Mouse (Mus musculus): ENCODE data around the gene Gm13290.
"Not testable (repeated sequence)": the region's sequence is repeated elsewhere in the genome, so short reads cannot be mapped to it uniquely, and the experiment has no call there.

The Gm13290 gene

DNA sequence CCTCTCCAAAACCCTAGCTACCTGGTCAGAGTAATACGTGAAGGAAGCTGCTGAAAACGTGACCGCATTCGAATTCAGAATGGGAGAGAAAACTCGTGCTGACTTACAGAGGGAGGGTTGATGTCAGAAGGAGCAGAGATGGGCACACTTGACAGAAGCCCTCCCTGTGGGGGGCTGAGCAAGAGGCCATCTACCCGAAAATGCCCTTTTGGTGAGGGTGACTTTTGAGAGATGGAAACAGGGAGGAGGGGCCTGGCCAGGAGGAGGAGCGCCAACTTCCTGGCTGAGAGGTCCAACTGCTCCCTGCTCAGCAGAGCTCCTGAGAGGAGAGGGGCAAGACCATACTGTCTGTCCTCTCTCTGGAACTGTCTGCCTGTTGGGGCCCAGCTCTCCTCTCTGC lies 8.2 kb downstream of the Gm13290 start, which contains the start of gene Ifnz:
Gene Ifnz, plus strand, starts transcription at position 301 of the 400 bp plus-strand sequence.
- DNase-seq (ENCODE audit: low read depth, low spot score): not testable (repeated sequence)

DNA sequence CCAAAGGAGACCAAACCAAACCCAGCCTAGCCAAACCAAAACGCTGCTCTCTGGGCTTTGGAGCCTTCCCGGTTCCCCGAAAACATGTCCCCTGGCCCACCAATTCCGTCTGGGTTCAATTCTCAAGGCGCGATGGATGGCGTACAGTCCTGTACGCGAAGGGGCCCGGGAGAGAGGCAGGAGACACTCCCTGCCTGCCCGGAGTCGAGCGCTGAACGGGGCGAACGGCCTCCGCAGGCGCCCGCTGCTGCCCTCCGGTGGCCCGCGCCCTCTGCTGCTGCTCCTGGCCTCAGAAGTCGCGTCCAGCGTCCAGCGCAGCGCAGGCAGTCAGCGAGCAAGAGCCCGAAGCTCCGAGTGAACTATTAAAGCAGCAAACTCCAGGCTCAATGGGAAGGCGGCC lies 8.7 kb downstream of the Gm13290 start:
- DNase-seq (ENCODE audit: low read depth, low spot score): not testable (repeated sequence)

DNA sequence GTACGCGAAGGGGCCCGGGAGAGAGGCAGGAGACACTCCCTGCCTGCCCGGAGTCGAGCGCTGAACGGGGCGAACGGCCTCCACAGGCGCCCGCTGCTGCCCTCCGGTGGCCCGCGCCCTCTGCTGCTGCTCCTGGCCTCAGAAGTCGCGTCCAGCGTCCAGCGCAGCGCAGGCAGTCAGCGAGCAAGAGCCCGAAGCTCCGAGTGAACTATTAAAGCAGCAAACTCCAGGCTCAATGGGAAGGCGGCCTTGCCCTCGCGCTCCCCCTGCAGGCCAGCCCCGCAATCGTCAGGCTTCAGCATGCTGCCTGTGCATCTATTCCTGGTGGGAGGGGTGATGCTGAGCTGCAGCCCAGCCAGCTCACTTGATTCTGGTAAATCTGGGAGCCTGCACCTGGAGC lies 11.8 kb downstream of the Gm13290 start, which contains the start of gene Gm13276:
Gene Gm13276, plus strand, starts transcription at position 301 of the 400 bp plus-strand sequence.
- not testable (repeated sequence) for DNase-seq (ENCODE audit: low read depth, low spot score)

DNA sequence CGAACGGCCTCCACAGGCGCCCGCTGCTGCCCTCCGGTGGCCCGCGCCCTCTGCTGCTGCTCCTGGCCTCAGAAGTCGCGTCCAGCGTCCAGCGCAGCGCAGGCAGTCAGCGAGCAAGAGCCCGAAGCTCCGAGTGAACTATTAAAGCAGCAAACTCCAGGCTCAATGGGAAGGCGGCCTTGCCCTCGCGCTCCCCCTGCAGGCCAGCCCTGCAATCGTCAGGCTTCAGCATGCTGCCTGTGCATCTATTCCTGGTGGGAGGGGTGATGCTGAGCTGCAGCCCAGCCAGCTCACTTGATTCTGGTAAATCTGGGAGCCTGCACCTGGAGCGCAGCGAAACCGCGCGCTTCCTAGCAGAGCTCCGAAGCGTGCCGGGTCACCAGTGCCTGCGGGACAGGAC lies 14.8 kb downstream of the Gm13290 start, which contains the start of gene Gm13277:
Gene Gm13277, plus strand, starts transcription at position 231 of the 400 bp plus-strand sequence.
- not testable (repeated sequence) for DNase-seq (ENCODE audit: low read depth, low spot score)

DNA sequence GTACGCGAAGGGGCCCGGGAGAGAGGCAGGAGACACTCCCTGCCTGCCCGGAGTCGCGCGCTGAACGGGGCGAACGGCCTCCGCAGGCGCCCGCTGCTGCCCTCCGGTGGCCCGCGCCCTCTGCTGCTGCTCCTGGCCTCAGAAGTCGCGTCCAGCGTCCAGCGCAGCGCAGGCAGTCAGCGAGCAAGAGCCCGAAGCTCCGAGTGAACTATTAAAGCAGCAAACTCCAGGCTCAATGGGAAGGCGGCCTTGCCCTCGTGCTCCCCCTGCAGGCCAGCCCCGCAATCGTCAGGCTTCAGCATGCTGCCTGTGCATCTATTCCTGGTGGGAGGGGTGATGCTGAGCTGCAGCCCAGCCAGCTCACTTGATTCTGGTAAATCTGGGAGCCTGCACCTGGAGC lies 17.6 kb downstream of the Gm13290 start, which contains the start of gene Gm13278:
Gene Gm13278, plus strand, starts transcription at position 301 of the 400 bp plus-strand sequence.
- not testable (repeated sequence) for DNase-seq (ENCODE audit: low read depth, low spot score)

DNA sequence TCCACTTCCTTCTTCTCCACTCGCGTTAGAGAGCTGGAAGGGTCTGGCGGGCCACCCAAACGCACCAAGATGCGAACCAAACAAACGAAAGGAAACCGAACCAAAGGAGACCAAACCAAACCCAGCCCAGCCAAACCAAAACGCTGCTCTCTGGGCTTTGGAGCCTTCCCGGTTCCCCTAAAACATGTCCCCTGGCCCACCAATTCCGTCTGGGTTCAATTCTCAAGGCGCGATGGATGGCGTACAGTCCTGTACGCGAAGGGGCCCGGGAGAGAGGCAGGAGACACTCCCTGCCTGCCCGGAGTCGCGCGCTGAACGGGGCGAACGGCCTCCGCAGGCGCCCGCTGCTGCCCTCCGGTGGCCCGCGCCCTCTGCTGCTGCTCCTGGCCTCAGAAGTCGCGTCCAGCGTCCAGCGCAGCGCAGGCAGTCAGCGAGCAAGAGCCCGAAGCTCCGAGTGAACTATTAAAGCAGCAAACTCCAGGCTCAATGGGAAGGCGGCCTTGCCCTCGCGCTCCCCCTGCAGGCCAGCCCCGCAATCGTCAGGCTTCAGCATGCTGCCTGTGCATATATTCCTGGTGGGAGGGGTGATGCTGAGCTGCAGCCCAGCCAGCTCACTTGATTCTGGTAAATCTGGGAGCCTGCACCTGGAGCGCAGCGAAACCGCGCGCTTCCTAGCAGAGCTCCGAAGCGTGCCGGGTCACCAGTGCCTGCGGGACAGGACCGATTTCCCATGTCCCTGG lies 20.5 kb downstream of the Gm13290 start, which contains the start of gene Gm13275:
Gene Gm13275, plus strand, starts transcription at position 552 of the 740 bp plus-strand sequence.
- DNase-seq (ENCODE audit: low read depth, low spot score): not testable (repeated sequence)

DNA sequence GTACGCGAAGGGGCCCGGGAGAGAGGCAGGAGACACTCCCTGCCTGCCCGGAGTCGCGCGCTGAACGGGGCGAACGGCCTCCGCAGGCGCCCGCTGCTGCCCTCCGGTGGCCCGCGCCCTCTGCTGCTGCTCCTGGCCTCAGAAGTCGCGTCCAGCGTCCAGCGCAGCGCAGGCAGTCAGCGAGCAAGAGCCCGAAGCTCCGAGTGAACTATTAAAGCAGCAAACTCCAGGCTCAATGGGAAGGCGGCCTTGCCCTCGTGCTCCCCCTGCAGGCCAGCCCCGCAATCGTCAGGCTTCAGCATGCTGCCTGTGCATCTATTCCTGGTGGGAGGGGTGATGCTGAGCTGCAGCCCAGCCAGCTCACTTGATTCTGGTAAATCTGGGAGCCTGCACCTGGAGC lies 23.5 kb downstream of the Gm13290 start, which contains the start of gene Gm13279:
Gene Gm13279, plus strand, starts transcription at position 301 of the 400 bp plus-strand sequence.
- DNase-seq (ENCODE audit: low read depth, low spot score): not testable (repeated sequence)

- DNase-seq (ENCODE audit: low read depth, low spot score): not testable (repeated sequence)
These were observed 25.7 kb downstream of the Gm13290 start, which contains the start of gene Gm13285 for GRCm38 (mm10) chr4:88799365-88799764. Gm13285 (plus strand) TSS chr4:88799665.

DNA sequence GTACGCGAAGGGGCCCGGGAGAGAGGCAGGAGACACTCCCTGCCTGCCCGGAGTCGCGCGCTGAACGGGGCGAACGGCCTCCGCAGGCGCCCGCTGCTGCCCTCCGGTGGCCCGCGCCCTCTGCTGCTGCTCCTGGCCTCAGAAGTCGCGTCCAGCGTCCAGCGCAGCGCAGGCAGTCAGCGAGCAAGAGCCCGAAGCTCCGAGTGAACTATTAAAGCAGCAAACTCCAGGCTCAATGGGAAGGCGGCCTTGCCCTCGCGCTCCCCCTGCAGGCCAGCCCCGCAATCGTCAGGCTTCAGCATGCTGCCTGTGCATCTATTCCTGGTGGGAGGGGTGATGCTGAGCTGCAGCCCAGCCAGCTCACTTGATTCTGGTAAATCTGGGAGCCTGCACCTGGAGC lies 29.3 kb downstream of the Gm13290 start, which contains the start of gene Gm13287:
Gene Gm13287, plus strand, starts transcription at position 301 of the 400 bp plus-strand sequence.
- not testable (repeated sequence) for DNase-seq (ENCODE audit: low read depth, low spot score)

- DNase-seq (ENCODE audit: low read depth, low spot score): not testable (repeated sequence)
These were observed 31.6 kb downstream of the Gm13290 start, which contains the start of gene Gm13288 for GRCm38 (mm10) chr4:88805231-88805630. Gm13288 (plus strand) TSS chr4:88805531.

- not testable (repeated sequence) for DNase-seq (ENCODE audit: low read depth, low spot score)
These were observed 32.1 kb downstream of the Gm13290 start for GRCm38 (mm10) chr4:88805761-88806160.

DNA sequence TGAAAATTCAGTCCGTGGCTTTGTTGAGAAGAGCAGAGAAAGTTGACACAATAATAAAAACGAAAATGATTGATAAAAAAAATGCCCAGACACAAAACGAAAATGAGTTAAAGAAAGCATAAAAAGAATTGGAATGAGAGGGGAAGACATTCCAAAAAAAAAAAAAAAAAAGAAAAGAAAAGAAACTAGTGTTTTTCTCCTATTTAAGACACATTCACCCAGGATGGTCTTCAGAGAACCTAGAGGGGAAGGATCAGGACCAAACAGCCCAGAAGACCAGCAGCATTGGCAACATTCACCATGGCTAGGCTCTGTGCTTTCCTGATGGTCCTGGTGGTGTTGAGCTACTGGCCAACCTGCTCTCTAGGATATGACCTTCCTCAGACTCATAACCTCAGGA lies 42.3 kb downstream of the Gm13290 start, which contains the start of gene Ifna7:
Gene Ifna7, plus strand, starts transcription at position 301 of the 400 bp plus-strand sequence.
- no peak for DNase-seq (ENCODE audit: low read depth, low spot score)

GRCm38 (mm10) chr4:88819659-88820058 lies 46.0 kb downstream of the Gm13290 start, which contains the start of gene Ifna11:
Ifna11 (plus strand) TSS chr4:88819959.
- DNase-seq (ENCODE audit: low read depth, low spot score): no peak

DNA sequence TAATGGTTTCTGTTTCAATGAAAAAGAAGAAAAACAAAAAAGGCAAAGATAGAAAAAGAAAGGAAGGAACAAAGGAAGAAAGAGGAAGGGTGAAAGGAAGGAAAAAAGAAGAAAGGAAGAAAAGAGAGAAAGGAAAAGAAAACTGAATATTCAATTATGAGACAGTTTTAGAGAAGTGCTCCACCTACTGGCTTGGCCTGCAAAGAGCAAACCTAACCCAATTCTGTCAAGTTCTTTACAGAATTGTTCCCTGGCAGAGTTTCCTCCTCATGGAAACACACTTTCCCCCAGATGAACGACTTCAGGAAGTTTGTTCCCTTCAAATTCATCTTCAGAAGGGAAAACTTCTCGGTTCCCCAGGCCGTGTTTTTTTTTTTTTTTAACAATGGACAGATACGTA lies 49.4 kb downstream of the Gm13290 start:
- no peak for DNase-seq (ENCODE audit: low read depth, low spot score)
